Mouse (Mus musculus) cerebellum, adult 2 months (tissue): Measurements from ENCODE around the gene Fut9.

Source experiments
- CTCF ChIP-seq: fragments of 200-500 bp; IDR thresholded peaks from 2 replicates; pipeline ENCODE4 v1.5.1; 2011; ENCODE audit warnings: low read depth, mild to moderate bottlenecking, control low read depth, low read length, moderate library complexity, borderline replicate concordance; ENCODE audit not compliant: insufficient read depth
- POLR2A ChIP-seq: fragments of 200-500 bp; IDR thresholded peaks from 2 replicates; pipeline ENCODE4 v1.6.1; 2011; ENCODE audit warnings: low read length, control low read depth, borderline replicate concordance; ENCODE audit not compliant: insufficient read depth

- TF ChIP-seq POLR2A (no peak), CTCF (no peak)
Observed at GRCm38 (mm10) chr4:25651902-25652301, 148.1 kb downstream of the Fut9 start.
